Mouse (Mus musculus): ENCODE data around the gene Qrfpr.

DNA sequence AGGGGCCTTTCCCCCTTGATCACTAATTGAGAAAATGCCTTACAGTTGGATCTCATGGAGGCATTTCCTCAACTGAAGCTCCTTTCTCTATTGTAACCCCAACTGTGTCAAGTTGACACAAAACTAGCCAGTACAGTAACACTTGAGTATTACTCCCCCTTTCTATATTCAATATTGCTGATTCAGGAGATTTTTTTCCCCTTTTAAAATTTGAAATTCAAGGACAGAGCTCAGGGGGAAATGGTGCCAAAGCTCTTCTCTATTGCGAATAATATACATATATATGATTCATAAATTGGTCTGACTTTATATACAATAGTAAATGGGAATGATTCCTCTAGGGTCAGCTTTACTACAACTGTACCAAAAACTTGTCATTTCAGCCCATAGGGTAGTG, 71.6 kb downstream of the Qrfpr start:
- TF ChIP-seq CTCF (conservative IDR thresholded peaks at IDR 0.05; ENCODE audit: insufficient read depth, insufficient read length, low read depth, low read length) = no peak
- TF ChIP-seq POLR2A (IDR thresholded peaks at IDR 0.05; ENCODE audit: low read depth, low read length) = no peak
